Mouse (Mus musculus): Measurements from ENCODE around the gene Fxyd4. TPM values are rescaled to one million over a fixed set of nuclear protein-coding genes. Genes with fewer than 3 reads are reported as not detected.

The Fxyd4 gene
- polyA plus RNA-seq, 1 experiment from 2014 or later, result 3.5 TPM

GRCm38 (mm10) chr6:117932325-117933051 is 5.0 kb downstream of the Fxyd4 start:
- no peak overlapping the region for H3K4me2 ChIP-seq
- H3K27ac ChIP-seq, result no peak overlapping the region
- H3K9me3 ChIP-seq, result no peaks in the 10 kb centered on the region
- peaks cover 27% of the 10 kb centered on the region for H3K36me3 ChIP-seq
- H3K4me1 ChIP-seq (replicated peaks), result no peaks in the 10 kb centered on the region
- 55% methylated on average over 11 of the region's 11 CpGs for WGBS
- H3K27me3 ChIP-seq, result no peaks in the 10 kb centered on the region
- ATAC-seq (ENCODE audit: low FRiP score), result no peak
- H3K4me3 ChIP-seq, result no peak overlapping the region
- no peak overlapping the region for H3K9ac ChIP-seq

GRCm38 (mm10) chr6:117929945-117930655 is 7.4 kb downstream of the Fxyd4 start:
- Histone ChIP-seq H3K27me3 (no peaks in the 10 kb centered on the region), H3K4me1 (replicated peaks) (no peaks in the 10 kb centered on the region), H3K27ac (no peak overlapping the region), H3K4me3 (no peak overlapping the region), H3K9ac (no peak overlapping the region), H3K36me3 (peaks cover 41% of the 10 kb centered on the region), H3K4me2 (no peak overlapping the region), H3K9me3 (no peaks in the 10 kb centered on the region)
- no peak for ATAC-seq (ENCODE audit: low FRiP score)
- WGBS, result 91% methylated on average over 3 of the region's 3 CpGs

DNA sequence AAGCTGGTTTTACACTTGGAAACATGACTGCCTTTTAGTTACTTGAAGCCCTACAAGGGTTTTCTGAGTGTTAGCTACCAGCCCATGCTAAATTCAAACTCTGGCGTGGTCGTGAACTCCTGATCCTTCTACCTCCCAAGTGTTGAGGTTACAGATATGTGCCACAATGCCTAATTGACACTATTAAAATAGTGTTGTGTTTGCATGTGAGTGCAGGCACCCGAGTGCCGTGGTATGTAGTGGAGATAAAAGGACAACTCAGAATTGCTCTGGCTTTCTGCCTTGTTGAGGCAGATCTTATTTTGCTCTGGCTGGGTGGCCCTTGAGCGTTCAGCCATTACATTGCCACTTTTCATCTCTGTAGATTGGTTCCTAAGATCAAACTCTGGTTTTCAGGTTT is 8.7 kb downstream of the Fxyd4 start:
- no peak overlapping the region for H3K9ac ChIP-seq
- H3K36me3 ChIP-seq, result peaks cover 41% of the 10 kb centered on the region
- H3K4me1 ChIP-seq (replicated peaks), result no peaks in the 10 kb centered on the region
- H3K4me3 ChIP-seq, result no peak overlapping the region
- WGBS, result 90% methylated on average over 5 of the region's 5 CpGs
- no peaks in the 10 kb centered on the region for H3K9me3 ChIP-seq
- no peak overlapping the region for H3K4me2 ChIP-seq
- no peak overlapping the region for H3K27ac ChIP-seq
- H3K27me3 ChIP-seq, result no peaks in the 10 kb centered on the region
- no peak for ATAC-seq (ENCODE audit: low FRiP score)

DNA sequence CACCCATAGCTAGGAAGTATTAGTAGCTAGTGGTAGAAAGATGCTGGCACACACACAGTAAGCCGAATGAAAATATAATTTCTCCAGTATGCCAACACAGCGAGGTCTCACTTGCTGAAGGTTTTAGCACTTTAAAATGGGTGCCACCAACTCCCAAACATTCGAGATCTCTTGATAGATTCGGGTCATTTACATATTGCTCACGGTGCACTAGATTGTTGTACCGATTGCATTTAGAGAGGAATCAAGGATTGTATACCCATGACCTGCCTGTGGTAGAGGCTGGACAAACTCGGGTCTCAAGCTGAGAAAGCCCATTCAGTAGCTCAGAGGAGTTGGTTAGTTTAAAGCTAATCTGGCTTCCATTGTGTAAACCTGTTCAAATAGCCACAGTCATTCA is 9.5 kb downstream of the Fxyd4 start:
- Histone ChIP-seq H3K4me3 (no peak overlapping the region), H3K27ac (no peak overlapping the region), H3K9me3 (no peaks in the 10 kb centered on the region), H3K4me1 (replicated peaks) (no peaks in the 10 kb centered on the region), H3K9ac (no peak overlapping the region), H3K36me3 (peaks cover 41% of the 10 kb centered on the region), H3K4me2 (no peak overlapping the region), H3K27me3 (no peaks in the 10 kb centered on the region)
- WGBS, result 91% methylated on average over 7 of the region's 7 CpGs
- no peak for ATAC-seq (ENCODE audit: low FRiP score)

GRCm38 (mm10) chr6:117926871-117927491 is 10.5 kb downstream of the Fxyd4 start:
- Histone ChIP-seq H3K4me1 (replicated peaks) (no peaks in the 10 kb centered on the region), H3K4me3 (no peak overlapping the region), H3K27ac (no peak overlapping the region), H3K36me3 (peaks cover 41% of the 10 kb centered on the region), H3K27me3 (no peaks in the 10 kb centered on the region), H3K4me2 (no peak overlapping the region), H3K9ac (no peak overlapping the region), H3K9me3 (no peaks in the 10 kb centered on the region)
- no peak for ATAC-seq (ENCODE audit: low FRiP score)
- 80% methylated on average over 4 of the region's 4 CpGs for WGBS

DNA sequence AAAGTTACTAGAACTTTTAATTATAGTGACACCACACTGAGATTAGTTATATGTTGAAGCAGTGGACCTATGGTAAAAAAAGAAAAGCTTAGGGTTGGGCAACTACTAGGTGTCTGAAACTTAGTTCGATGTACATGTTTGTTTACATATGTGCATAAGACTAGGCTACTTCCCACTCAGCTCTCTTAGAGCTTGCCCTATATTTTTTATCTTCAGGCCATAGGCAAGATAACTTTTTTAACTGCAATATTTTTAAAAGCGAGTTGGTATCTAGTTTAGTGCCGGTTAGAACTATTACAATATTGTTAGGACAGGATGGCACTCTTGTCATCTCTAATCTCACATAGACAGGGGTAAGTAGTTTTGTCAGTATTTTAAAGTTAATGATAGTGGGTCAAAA is 15.5 kb downstream of the Fxyd4 start:
- no peak overlapping the region for H3K4me2 ChIP-seq

DNA sequence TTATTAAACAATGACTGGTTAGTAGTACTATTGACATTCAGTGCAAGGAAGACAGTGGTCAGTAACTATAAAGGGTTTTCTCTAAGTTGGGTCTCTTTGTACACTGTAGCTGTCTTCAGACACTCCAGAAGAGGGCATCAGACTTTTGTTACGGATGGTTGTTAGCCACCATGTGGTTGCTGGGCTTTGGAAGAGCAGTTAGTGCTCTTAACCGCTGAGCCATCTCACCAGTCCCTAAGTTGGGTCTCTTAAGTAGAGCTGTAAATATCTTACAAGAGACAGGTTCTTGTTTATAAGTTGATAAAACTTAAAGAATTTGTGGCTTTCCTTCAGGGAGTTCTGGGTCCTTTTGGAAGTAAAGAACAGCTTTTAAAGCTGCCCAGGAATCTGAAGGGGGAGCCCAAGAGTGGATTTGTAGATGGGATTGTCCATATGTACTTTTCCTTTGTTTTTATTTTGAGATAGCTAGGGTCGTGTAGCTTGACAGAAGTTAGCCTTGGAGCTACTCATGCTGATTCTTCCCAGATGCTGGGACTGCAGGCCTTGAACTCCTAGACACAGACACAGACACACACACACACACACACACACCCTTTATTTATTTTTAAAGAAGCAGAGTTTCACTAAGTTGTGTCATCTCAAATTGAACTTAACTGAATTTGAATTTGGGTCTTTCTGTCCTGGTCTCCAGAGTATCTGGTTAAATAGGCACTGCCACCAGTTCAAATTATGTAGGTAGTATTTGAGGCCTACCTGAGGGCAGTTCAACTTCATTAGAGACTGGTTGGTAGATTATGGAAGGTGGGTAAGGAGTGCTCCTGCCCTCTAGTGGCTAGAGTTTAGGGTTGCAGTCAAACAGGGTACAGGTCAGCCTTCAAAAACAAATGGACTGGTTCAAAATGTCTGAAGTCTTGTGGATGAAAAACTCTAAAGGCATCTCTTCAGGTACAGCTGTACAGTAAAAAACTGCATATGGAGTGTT is 16.5 kb downstream of the Fxyd4 start:
- no peak overlapping the region for H3K9ac ChIP-seq
- 73% methylated on average over 3 of the region's 3 CpGs for WGBS
- peaks cover 5% of the 10 kb centered on the region for H3K36me3 ChIP-seq
- ATAC-seq (ENCODE audit: low FRiP score), result no peak
- H3K27ac ChIP-seq, result no peak overlapping the region
- no peak overlapping the region for H3K4me2 ChIP-seq
- H3K4me1 ChIP-seq (replicated peaks), result peaks cover 34% of the 10 kb centered on the region
- H3K9me3 ChIP-seq, result no peaks in the 10 kb centered on the region
- H3K27me3 ChIP-seq, result no peaks in the 10 kb centered on the region
- no peak overlapping the region for H3K4me3 ChIP-seq

More for the DNA sequence above, 15.5 kb downstream of the Fxyd4 start:
- Histone ChIP-seq H3K36me3 (peaks cover 12% of the 10 kb centered on the region), H3K9me3 (no peaks in the 10 kb centered on the region), H3K9ac (no peak overlapping the region), H3K4me1 (replicated peaks) (peaks cover 23% of the 10 kb centered on the region), H3K27ac (no peak overlapping the region), H3K4me3 (no peak overlapping the region), H3K27me3 (no peaks in the 10 kb centered on the region)
- 95% methylated on average over 3 of the region's 3 CpGs for WGBS
- no peak for ATAC-seq (ENCODE audit: low FRiP score)

- Histone ChIP-seq H3K4me1 (replicated peaks) (peaks cover 35% of the 10 kb centered on the region), H3K4me3 (peak overlapping the region; percentile 56), H3K36me3 (no peaks in the 10 kb centered on the region), H3K27ac (peak overlapping the region; percentile 79), H3K4me2 (peak overlapping the region; percentile 93), H3K9me3 (no peaks in the 10 kb centered on the region), H3K9ac (peak overlapping the region; percentile 77), H3K27me3 (no peaks in the 10 kb centered on the region)
- no peak for ATAC-seq (ENCODE audit: low FRiP score)
- WGBS, result 28% methylated on average over 5 of the region's 5 CpGs
Observed at GRCm38 (mm10) chr6:117918043-117918442, 19.4 kb downstream of the Fxyd4 start.

- peaks cover 35% of the 10 kb centered on the region for H3K4me1 ChIP-seq (replicated peaks)
- 2% methylated on average over 21 of the region's 21 CpGs for WGBS
- H3K4me2 ChIP-seq, result peak overlapping the region; percentile 93
- H3K4me3 ChIP-seq, result peak overlapping the region; percentile 56
- peak; percentile 43; the same call in 1 of the 2 replicates for ATAC-seq (ENCODE audit: low FRiP score)
- no peaks in the 10 kb centered on the region for H3K27me3 ChIP-seq
- H3K27ac ChIP-seq, result peak overlapping the region; percentile 79
- peak overlapping the region; percentile 77 for H3K9ac ChIP-seq
- no peaks in the 10 kb centered on the region for H3K36me3 ChIP-seq
- no peaks in the 10 kb centered on the region for H3K9me3 ChIP-seq
Observed at GRCm38 (mm10) chr6:117917576-117917975, 19.9 kb downstream of the Fxyd4 start.

- ATAC-seq (ENCODE audit: low FRiP score), result peak; percentile 93
- Histone ChIP-seq H3K4me2 (peak overlapping the region; percentile 93), H3K9me3 (no peaks in the 10 kb centered on the region), H3K4me3 (peak overlapping the region; percentile 56), H3K27me3 (no peaks in the 10 kb centered on the region), H3K4me1 (replicated peaks) (peaks cover 35% of the 10 kb centered on the region), H3K36me3 (no peaks in the 10 kb centered on the region), H3K9ac (peak overlapping the region; percentile 77), H3K27ac (peak overlapping the region; percentile 79)
- WGBS, result under 1% methylated on average over 62 of the region's 62 CpGs
Observed at GRCm38 (mm10) chr6:117916737-117917426, 20.6 kb downstream of the Fxyd4 start.

DNA sequence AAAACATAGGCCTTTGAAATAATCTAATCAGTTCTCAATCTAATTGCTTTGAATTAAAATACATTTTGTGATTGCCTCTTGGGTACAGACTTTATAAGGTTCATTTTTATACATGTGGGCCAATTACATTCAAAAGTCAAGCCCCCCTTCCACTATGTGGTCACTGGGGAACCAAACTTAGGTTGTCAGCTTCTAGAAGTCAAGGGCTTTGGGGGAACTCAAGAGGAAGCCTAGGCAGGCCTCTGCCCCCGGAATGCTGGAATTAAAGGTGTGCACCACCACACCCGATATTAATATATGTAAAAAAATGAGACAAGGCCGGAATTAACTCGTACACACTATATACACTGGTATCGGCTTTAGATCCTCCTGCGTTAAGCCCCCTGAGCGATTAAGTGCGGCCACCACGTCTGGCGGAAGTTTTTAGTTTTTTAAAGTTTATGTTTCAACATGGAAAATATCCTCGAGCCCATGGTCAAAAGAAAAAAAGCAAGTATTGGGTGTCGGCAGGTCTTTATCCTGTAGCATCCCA is 21.2 kb downstream of the Fxyd4 start:
- H3K9me3 ChIP-seq, result no peaks in the 10 kb centered on the region
- H3K4me3 ChIP-seq, result peak overlapping the region; percentile 56
- WGBS, result 3% methylated on average over 12 of the region's 12 CpGs
- no peaks in the 10 kb centered on the region for H3K27me3 ChIP-seq
- H3K9ac ChIP-seq, result peak overlapping the region; percentile 77
- H3K4me1 ChIP-seq (replicated peaks), result peaks cover 35% of the 10 kb centered on the region
- no peak for ATAC-seq (ENCODE audit: low FRiP score)
- H3K36me3 ChIP-seq, result no peaks in the 10 kb centered on the region
- H3K4me2 ChIP-seq, result peak overlapping the region; percentile 93
- H3K27ac ChIP-seq, result peak overlapping the region; percentile 79; the same call in 1 of the 2 replicates

Data from hindbrain, embryonic 13.5 days (tissue).